Mouse (Mus musculus): ENCODE measurements around the gene Muc15.

GRCm38 (mm10) chr2:110759434-110759833 is 38.3 kb downstream of the Muc15 start:
- TF ChIP-seq CTCF (IDR thresholded peaks at IDR 0.05; ENCODE audit: low read depth) (no peak), EP300 (IDR thresholded peaks at IDR 0.05; ENCODE audit: low read depth) (no peak)
